In genomic region chr13:34864420-34865169, GRCm38 (mm10) we compare ENCODE assay signal across 8 mouse cellular contexts. TPM values are rescaled to one million over a fixed set of nuclear protein-coding genes. Genes with fewer than 3 reads are reported as not detected.
DNase-seq lines count a peak whose midpoint lies in the region; ATAC-seq lines count a peak whose summit lies in the region.

No protein-coding gene starts in this region.

- ATAC-seq in limb, embryonic 11.5 days (ENCODE audit: insufficient number of reproducible peaks, low FRiP score, low TSS enrichment, low read depth), result no peak
- peak; percentile 25; the same call in 1 of the 2 replicates for ATAC-seq in stomach, embryonic 16.5 days (ENCODE audit: insufficient read depth, low FRiP score)

- no peak overlapping the region for H3K4me2 ChIP-seq in limb, embryonic 11.5 days (ENCODE audit: low read depth, severe bottlenecking)
- no peak overlapping the region for H3K4me2 ChIP-seq in stomach, embryonic 16.5 days (ENCODE audit: low read depth, low read length)

- H3K9ac ChIP-seq in limb, embryonic 11.5 days (ENCODE audit: low read length), result no peak overlapping the region
- no peak overlapping the region for H3K9ac ChIP-seq in stomach, embryonic 16.5 days (ENCODE audit: low read length)

- H3K27ac ChIP-seq in limb, embryonic 11.5 days (replicated peaks; ENCODE audit: low read depth, low read length), result no peak overlapping the region
- no peak overlapping the region for H3K27ac ChIP-seq in limb, embryonic 10.5 days
- no peak overlapping the region for H3K27ac ChIP-seq in stomach, embryonic 16.5 days (ENCODE audit: low read length)

- DNase-seq in limb, embryonic 11.5 days (ENCODE audit: low spot score), result peak; percentile 24
- DNase-seq in limb, embryonic 10.5 days (ENCODE audit: low spot score), result no peak
- DNase-seq in NIH3T3 (ENCODE audit: low read depth), result peak; percentile 86
- peak; percentile 92 for DNase-seq in embryo, embryonic 10 days (ENCODE audit: low spot score)
- peak; percentile 32 for DNase-seq in heart, postnatal 4 days
- DNase-seq in layer of hippocampus, adult 9-11 months, result peak; percentile 62
- peak; percentile 85 for DNase-seq in mesoderm, embryonic 11.5 days (ENCODE audit: low read depth, low spot score)

- H3K4me3 ChIP-seq in limb, embryonic 11.5 days (ENCODE audit: low read depth, low read length), result no peak overlapping the region
- no peak overlapping the region for H3K4me3 ChIP-seq in limb, embryonic 10.5 days
- H3K4me3 ChIP-seq in stomach, embryonic 16.5 days (replicated peaks; ENCODE audit: low read length), result no peak overlapping the region

- no peaks in the 10 kb centered on the region for H3K4me1 ChIP-seq in limb, embryonic 11.5 days (ENCODE audit: control insufficient read depth, insufficient read depth, low read length)
- H3K4me1 ChIP-seq in limb, embryonic 10.5 days, result no peaks in the 10 kb centered on the region
- no peaks in the 10 kb centered on the region for H3K4me1 ChIP-seq in stomach, embryonic 16.5 days (ENCODE audit: control insufficient read depth, insufficient read depth, low read length)

- no peaks in the 10 kb centered on the region for H3K36me3 ChIP-seq in limb, embryonic 11.5 days (ENCODE audit: control insufficient read depth, insufficient read depth, low read length)
- H3K36me3 ChIP-seq in limb, embryonic 10.5 days, result no peaks in the 10 kb centered on the region
- no peaks in the 10 kb centered on the region for H3K36me3 ChIP-seq in stomach, embryonic 16.5 days (ENCODE audit: control insufficient read depth, insufficient read depth, low read length)

- no peaks in the 10 kb centered on the region for H3K9me3 ChIP-seq in limb, embryonic 11.5 days (ENCODE audit: control insufficient read depth, low read length)
- no peaks in the 10 kb centered on the region for H3K9me3 ChIP-seq in limb, embryonic 10.5 days (replicated peaks)
- no peaks in the 10 kb centered on the region for H3K9me3 ChIP-seq in stomach, embryonic 16.5 days (replicated peaks; ENCODE audit: control insufficient read depth, low read length)

- 44% methylated on average over 7 of the region's 7 CpGs for WGBS in limb, embryonic 11.5 days
- 51% methylated on average over 7 of the region's 7 CpGs for WGBS in limb, embryonic 10.5 days
- whole genome bisulfite sequencing in stomach, embryonic 16.5 days, result 38% methylated on average over 7 of the region's 7 CpGs

- H3K27me3 ChIP-seq in limb, embryonic 11.5 days (ENCODE audit: control insufficient read depth, insufficient read depth, low read length), result no peaks in the 10 kb centered on the region
- no peaks in the 10 kb centered on the region for H3K27me3 ChIP-seq in limb, embryonic 10.5 days (ENCODE audit: low read depth, poor library complexity, severe bottlenecking)
- H3K27me3 ChIP-seq in stomach, embryonic 16.5 days (ENCODE audit: control insufficient read depth, insufficient read depth, low read length), result no peaks in the 10 kb centered on the region

RNA-seq across cellular contexts. Expression of gene Prpf4b, which starts 10.5 kb away (rescaled TPM):
- polyA plus RNA-seq in limb, embryonic 11.5 days (2014; fragmentation: Nextera tagmentation; extraction: Ambion mirVana), result 97.8 and 114 TPM in 2 replicates
- 51.2 and 62.5 TPM in 2 replicates for polyA plus RNA-seq in limb, embryonic 10.5 days (2016; fragmentation: Nextera tagmentation; extraction: Ambion mirVana)
- total RNA-seq in heart, postnatal 4 days (2021), result 10 to 100 TPM; 49.3 to 51.7 TPM
- 65.7 and 74.3 TPM in 2 replicates for polyA plus RNA-seq in stomach, embryonic 16.5 days (2015; fragmentation: Nextera tagmentation; extraction: Ambion mirVana)

RNA-seq across cellular contexts. Expression of gene Fam217a, which starts 59.5 kb away (rescaled TPM):
- 0.84 and 1.1 TPM in 2 replicates for polyA plus RNA-seq in limb, embryonic 11.5 days (2014; fragmentation: Nextera tagmentation; extraction: Ambion mirVana)
- 0.70 and 1.3 TPM in 2 replicates for polyA plus RNA-seq in limb, embryonic 10.5 days (2016; fragmentation: Nextera tagmentation; extraction: Ambion mirVana)
- under 1 TPM; 0.56 to 0.76 TPM for total RNA-seq in heart, postnatal 4 days (2021)
- 1.3 and 1.4 TPM in 2 replicates for polyA plus RNA-seq in stomach, embryonic 16.5 days (2015; fragmentation: Nextera tagmentation; extraction: Ambion mirVana)

RNA-seq across cellular contexts. Expression of gene 4933417A18Rik, which starts 59.6 kb away (rescaled TPM):
- polyA plus RNA-seq in limb, embryonic 11.5 days (2014; fragmentation: Nextera tagmentation; extraction: Ambion mirVana), result not detected in 2 replicates
- not detected in 2 replicates for polyA plus RNA-seq in limb, embryonic 10.5 days (2016; fragmentation: Nextera tagmentation; extraction: Ambion mirVana)
- total RNA-seq in heart, postnatal 4 days (2021), result not detected
- not detected in 2 replicates for polyA plus RNA-seq in stomach, embryonic 16.5 days (2015; fragmentation: Nextera tagmentation; extraction: Ambion mirVana)
